Mouse (Mus musculus): ENCODE measurements around the gene Nudt2. TPM values are rescaled to one million over a fixed set of nuclear protein-coding genes. Genes with fewer than 3 reads are reported as not detected.

Gene Nudt2
- total RNA-seq, 2 experiments from 2014 or later, result 18.2 to 27.4 TPM

GRCm38 (mm10) chr4:41513309-41513708, 48.4 kb downstream of the Nudt2 start:
- ATAC-seq (replicated peaks; ENCODE audit: low FRiP score, low TSS enrichment, poor library complexity, severe bottlenecking), result no peak

GRCm38 (mm10) chr4:41513714-41514113, 48.8 kb downstream of the Nudt2 start:
- no peak for ATAC-seq (replicated peaks; ENCODE audit: low FRiP score, low TSS enrichment, poor library complexity, severe bottlenecking)

DNA sequence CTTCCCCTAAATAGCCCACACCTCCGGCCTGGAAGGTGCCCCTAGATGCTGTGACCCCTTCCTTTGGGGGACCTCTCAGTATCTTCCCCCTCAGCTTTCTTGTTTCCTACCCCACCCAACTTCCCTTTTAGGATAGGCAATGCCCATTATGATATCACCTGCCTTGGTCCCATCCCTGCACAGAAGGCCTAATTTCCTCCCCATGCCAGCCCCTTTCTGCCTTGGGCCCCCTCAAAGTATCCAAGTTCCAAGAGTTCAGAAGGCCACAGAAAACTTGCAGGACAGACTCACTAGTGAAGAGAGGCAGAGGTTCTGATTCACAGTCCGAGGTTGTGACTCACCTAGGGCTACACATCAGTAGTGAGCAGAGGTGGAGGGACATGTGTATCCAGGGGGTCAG, 52.3 kb downstream of the Nudt2 start, which contains the start of gene 1110017D15Rik:
Gene 1110017D15Rik, minus strand, starts transcription at position 101 of the 400 bp plus-strand sequence.
- no peak for ATAC-seq (replicated peaks; ENCODE audit: low FRiP score, low TSS enrichment, poor library complexity, severe bottlenecking)

DNA sequence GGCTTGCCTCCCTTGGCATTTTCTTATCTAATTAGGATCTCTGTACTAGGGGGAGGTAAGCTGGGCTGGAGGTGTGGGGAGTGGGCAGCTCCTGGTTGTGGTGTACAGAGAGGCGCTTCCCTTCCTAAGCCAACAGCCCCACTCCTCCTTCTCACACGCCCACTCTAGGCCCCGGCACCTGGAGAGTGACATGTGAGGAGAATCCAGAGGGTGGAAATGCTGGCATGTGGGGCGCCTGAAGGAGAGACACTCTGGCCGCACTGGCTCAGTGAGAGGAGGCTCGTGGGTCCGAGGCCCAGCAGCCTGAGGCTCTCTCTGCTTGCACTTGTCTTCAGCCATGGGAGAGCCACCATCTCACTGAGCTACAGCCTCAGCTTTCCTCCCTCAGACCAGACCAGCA, 53.4 kb downstream of the Nudt2 start:
- no peak for ATAC-seq (replicated peaks; ENCODE audit: low FRiP score, low TSS enrichment, poor library complexity, severe bottlenecking)

- ATAC-seq (replicated peaks; ENCODE audit: low FRiP score, low TSS enrichment, poor library complexity, severe bottlenecking), result no peak
Observed at GRCm38 (mm10) chr4:41519195-41519594, 54.2 kb downstream of the Nudt2 start.

GRCm38 (mm10) chr4:41520641-41521040, 55.7 kb downstream of the Nudt2 start:
- ATAC-seq (replicated peaks; ENCODE audit: low FRiP score, low TSS enrichment, poor library complexity, severe bottlenecking), result no peak

GRCm38 (mm10) chr4:41522136-41522535, 57.2 kb downstream of the Nudt2 start:
- no peak for ATAC-seq (replicated peaks; ENCODE audit: low FRiP score, low TSS enrichment, poor library complexity, severe bottlenecking)

DNA sequence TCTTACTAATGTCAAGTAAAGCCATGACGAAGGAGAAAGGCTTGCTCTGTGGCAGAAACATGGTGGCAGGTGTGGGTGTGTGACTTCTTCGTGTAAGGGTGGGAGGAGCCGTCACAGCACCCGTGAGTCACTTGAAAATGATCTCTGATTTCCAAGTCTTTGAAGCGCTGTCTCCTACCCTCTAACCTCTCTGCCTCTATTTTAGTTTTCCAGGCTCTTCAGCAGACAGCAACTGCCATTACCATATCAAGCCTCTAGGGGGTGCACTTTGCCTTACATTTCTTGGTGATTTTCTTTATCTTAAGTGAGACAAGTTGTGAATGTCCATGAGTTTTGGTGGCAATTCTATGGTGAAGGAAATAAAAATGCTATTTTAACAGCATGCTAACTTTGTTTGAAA, 57.8 kb downstream of the Nudt2 start:
- ATAC-seq (replicated peaks; ENCODE audit: low FRiP score, low TSS enrichment, poor library complexity, severe bottlenecking), result no peak

GRCm38 (mm10) chr4:41523839-41524238, 58.9 kb downstream of the Nudt2 start:
- ATAC-seq (replicated peaks; ENCODE audit: low FRiP score, low TSS enrichment, poor library complexity, severe bottlenecking), result no peak

DNA sequence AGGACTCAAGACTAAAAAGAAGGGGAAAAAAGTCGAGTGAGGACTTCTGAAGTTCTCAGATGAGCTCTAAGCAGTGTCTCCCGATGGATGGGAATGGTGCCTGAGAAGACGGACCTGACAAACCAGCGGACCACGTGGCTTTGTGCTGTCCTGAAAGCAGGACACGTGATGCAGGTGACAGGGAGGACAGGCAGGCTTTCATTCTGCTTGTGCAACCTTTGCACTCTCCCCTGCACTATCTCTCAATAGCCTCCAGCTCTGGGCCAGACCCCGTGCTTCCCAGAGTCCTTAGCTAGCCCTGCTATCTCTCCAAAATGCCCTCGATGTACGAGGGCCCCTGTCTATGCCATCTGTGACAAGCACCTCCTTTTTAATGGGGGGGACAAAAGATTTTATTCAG, 59.9 kb downstream of the Nudt2 start:
- ATAC-seq (replicated peaks; ENCODE audit: low FRiP score, low TSS enrichment, poor library complexity, severe bottlenecking), result no peak

- ATAC-seq (replicated peaks; ENCODE audit: low FRiP score, low TSS enrichment, poor library complexity, severe bottlenecking), result no peak
Observed at GRCm38 (mm10) chr4:41526553-41526952, 61.6 kb downstream of the Nudt2 start.

DNA sequence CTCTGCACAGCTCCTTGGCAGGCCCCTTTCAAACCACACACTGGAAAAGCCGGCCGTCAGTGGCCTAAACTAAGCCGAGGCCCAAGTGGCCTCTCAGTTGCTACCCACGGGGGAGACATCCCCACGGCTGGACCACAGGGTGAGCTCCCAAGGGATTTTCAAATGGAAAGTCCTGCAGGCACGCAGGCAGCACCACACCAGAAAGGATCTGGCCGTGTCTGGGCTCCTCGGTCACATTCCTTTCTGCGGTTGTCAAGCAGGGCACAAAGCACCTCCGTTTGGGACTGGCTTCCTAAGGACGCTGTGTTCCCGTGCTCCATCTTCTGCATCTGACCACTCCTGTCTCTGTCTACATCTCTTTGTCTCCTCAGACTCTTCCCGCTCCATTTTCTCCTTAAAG, 62.1 kb downstream of the Nudt2 start:
- ATAC-seq (replicated peaks; ENCODE audit: low FRiP score, low TSS enrichment, poor library complexity, severe bottlenecking), result no peak

DNA sequence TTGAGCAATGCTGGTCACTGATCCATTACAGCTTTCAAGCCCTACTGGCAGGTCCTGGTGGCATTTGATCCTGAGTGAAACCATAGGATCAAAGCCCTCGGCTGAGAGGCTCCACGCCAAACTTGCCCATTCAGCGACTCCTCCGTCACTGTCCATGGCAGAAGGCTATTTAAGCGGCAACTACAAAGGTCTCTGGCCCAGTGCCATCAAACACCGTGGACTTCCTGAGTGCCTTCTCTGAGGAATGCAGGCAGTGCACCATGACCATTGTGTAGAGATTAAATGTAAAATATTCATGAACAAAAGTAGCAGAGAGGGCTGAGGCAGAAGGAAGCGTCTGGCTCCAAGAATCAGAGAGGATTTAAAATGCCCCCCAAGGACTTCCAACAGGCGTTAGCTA, 63.0 kb downstream of the Nudt2 start:
- ATAC-seq (replicated peaks; ENCODE audit: low FRiP score, low TSS enrichment, poor library complexity, severe bottlenecking), result no peak

Other genes starting within 250 kb of the Nudt2 start
- 92.9 and 107 TPM in 2 replicates for gene Ubap2, start 190.0 kb upstream of the Nudt2 start, total RNA-seq (2014; fragmentation: Nextera tagmentation)
- gene Ubap2, start 190.0 kb upstream of the Nudt2 start, total RNA-seq (2017), result 31.5 and 35.4 TPM in 2 replicates
- 25.0 and 25.9 TPM in 2 replicates for gene Dcaf12, start 150.3 kb upstream of the Nudt2 start, total RNA-seq (2014; fragmentation: Nextera tagmentation)
- 23.8 and 28.2 TPM in 2 replicates for gene Dcaf12, start 150.3 kb upstream of the Nudt2 start, total RNA-seq (2017)
- 15.4 and 16.9 TPM in 2 replicates for gene Ubap1, start 116.2 kb upstream of the Nudt2 start, total RNA-seq (2014; fragmentation: Nextera tagmentation)
- 21.4 and 54.4 TPM in 2 replicates for gene Ubap1, start 116.2 kb upstream of the Nudt2 start, total RNA-seq (2017)
- gene Kif24, start 264 bp upstream of the Nudt2 start, total RNA-seq (2014; fragmentation: Nextera tagmentation), result 29.6 and 35.0 TPM in 2 replicates
- gene Kif24, start 264 bp upstream of the Nudt2 start, total RNA-seq (2017), result 10.8 and 14.9 TPM in 2 replicates
- gene AI464131, start 37.9 kb downstream of the Nudt2 start, total RNA-seq (2014; fragmentation: Nextera tagmentation), result 0.15 TPM in 1 of 2 replicates, not detected in the other
- not detected in 2 replicates for gene AI464131, start 37.9 kb downstream of the Nudt2 start, total RNA-seq (2017)
- not detected in 2 replicates for gene 1110017D15Rik, start 52.2 kb downstream of the Nudt2 start, total RNA-seq (2014; fragmentation: Nextera tagmentation)
- gene 1110017D15Rik, start 52.2 kb downstream of the Nudt2 start, total RNA-seq (2017), result not detected in 2 replicates
- gene Fam219a, start 104.4 kb downstream of the Nudt2 start, total RNA-seq (2014; fragmentation: Nextera tagmentation), result 1.7 and 1.9 TPM in 2 replicates
- 0.11 and 0.52 TPM in 2 replicates for gene Fam219a, start 104.4 kb downstream of the Nudt2 start, total RNA-seq (2017)
- not detected in 2 replicates for gene Dnaic1, start 104.6 kb downstream of the Nudt2 start, total RNA-seq (2014; fragmentation: Nextera tagmentation)
- gene Dnaic1, start 104.6 kb downstream of the Nudt2 start, total RNA-seq (2017), result not detected in 2 replicates
- not detected in 2 replicates for gene Enho, start 175.2 kb downstream of the Nudt2 start, total RNA-seq (2014; fragmentation: Nextera tagmentation)
- gene Enho, start 175.2 kb downstream of the Nudt2 start, total RNA-seq (2017), result not detected in 2 replicates
- gene Cntfr, start 231.9 kb downstream of the Nudt2 start, total RNA-seq (2014; fragmentation: Nextera tagmentation), result not detected in 2 replicates
- not detected in 2 replicates for gene Cntfr, start 231.9 kb downstream of the Nudt2 start, total RNA-seq (2017)
- 21.5 and 39.9 TPM in 2 replicates for gene Il11ra1, start 234.8 kb downstream of the Nudt2 start, total RNA-seq (2014; fragmentation: Nextera tagmentation)
- 36.0 and 45.3 TPM in 2 replicates for gene Il11ra1, start 234.8 kb downstream of the Nudt2 start, total RNA-seq (2017)
- 37.5 and 44.7 TPM in 2 replicates for gene Rpp25l, start 248.4 kb downstream of the Nudt2 start, total RNA-seq (2014; fragmentation: Nextera tagmentation)
- gene Rpp25l, start 248.4 kb downstream of the Nudt2 start, total RNA-seq (2017), result 33.5 and 38.9 TPM in 2 replicates

Data from megakaryocyte-erythroid progenitor cell, adult 5-6 weeks (primary cell).